Mouse (Mus musculus) B cell, adult 62 days (primary cell): Measurements from ENCODE around the gene Gm11639. TPM values are rescaled to one million over a fixed set of nuclear protein-coding genes. Genes with fewer than 3 reads are reported as not detected.

ENCODE experiments used
- total RNA-seq: library from RNA; stranded (reverse); gene quantifications from 4 replicates; pipeline ENCODE4 v1.2.4, GENCODE M21; 2023

Gm11639 gene
- total RNA-seq, result not detected in 4 replicates

GRCm38 (mm10) chr11:104685548-104685947 is at the start of gene Gm11639:
TSS of gene Gm11639 (plus strand) at chr11:104685707.

GRCm38 (mm10) chr11:105063292-105063691 is 377.8 kb downstream of the Gm11639 start, which contains the start of gene Efcab3:
TSS of gene Efcab3 (plus strand) at chr11:105063592.

GRCm38 (mm10) chr11:105125735-105126519 is 440.4 kb downstream of the Gm11639 start, which contains the start of gene Mettl2:
TSS of gene Mettl2 (plus strand) at chr11:105126425.

GRCm38 (mm10) chr11:105146593-105146992 is 461.1 kb downstream of the Gm11639 start, which contains the start of gene Gm10842:
TSS of gene Gm10842 (plus strand) at chr11:105146893.

Other genes with a start within 250 kb of the Gm11639 start
- 137 to 144 TPM (median 139 TPM) in 4 replicates for gene Kansl1, start 216.8 kb upstream of the Gm11639 start, total RNA-seq
- gene Cdc27, start 135.1 kb upstream of the Gm11639 start, total RNA-seq, result 37.6 to 49.8 TPM (median 45.2 TPM) in 4 replicates
- 42.8 to 55.4 TPM (median 46.5 TPM) in 4 replicates for gene Myl4, start 135.0 kb upstream of the Gm11639 start, total RNA-seq
- 34.2 to 39.0 TPM (median 36.1 TPM) in 4 replicates for gene Itgb3, start 77.7 kb upstream of the Gm11639 start, total RNA-seq